Mouse (Mus musculus) kidney, adult 9 months (tissue): ENCODE data around the gene Acot8.

ENCODE experiments used
- DNase-seq: peaks from one replicate; pipeline ENCODE4 v3.0.0; 2022

Gene Acot8

GRCm38 (mm10) chr2:164804533-164805331, at the start of gene Acot8, which contains the start of gene Zswim3:
Acot8 (minus strand) TSS chr2:164804882.
Zswim3 (plus strand) TSS chr2:164805098.
- DNase-seq, result peak; percentile 99

GRCm38 (mm10) chr2:164850061-164850460, 45.4 kb upstream of the Acot8 start:
- DNase-seq, result no peak

GRCm38 (mm10) chr2:164845782-164846181, 41.1 kb upstream of the Acot8 start:
- no peak for DNase-seq

- no peak for DNase-seq
Measured at GRCm38 (mm10) chr2:164835164-164835563, 30.5 kb upstream of the Acot8 start.

- peak; percentile 50 for DNase-seq
Measured at GRCm38 (mm10) chr2:164834531-164834930, 29.8 kb upstream of the Acot8 start.

- DNase-seq, result peak; percentile 98
Measured at GRCm38 (mm10) chr2:164833314-164833959, 28.8 kb upstream of the Acot8 start, which contains the start of gene Neurl2. Neurl2 (minus strand) TSS chr2:164833456.

- peak; percentile 79 for DNase-seq
Measured at GRCm38 (mm10) chr2:164832748-164833301, 28.1 kb upstream of the Acot8 start, which contains the start of gene Ctsa. Ctsa (plus strand) TSS chr2:164832873.

DNA sequence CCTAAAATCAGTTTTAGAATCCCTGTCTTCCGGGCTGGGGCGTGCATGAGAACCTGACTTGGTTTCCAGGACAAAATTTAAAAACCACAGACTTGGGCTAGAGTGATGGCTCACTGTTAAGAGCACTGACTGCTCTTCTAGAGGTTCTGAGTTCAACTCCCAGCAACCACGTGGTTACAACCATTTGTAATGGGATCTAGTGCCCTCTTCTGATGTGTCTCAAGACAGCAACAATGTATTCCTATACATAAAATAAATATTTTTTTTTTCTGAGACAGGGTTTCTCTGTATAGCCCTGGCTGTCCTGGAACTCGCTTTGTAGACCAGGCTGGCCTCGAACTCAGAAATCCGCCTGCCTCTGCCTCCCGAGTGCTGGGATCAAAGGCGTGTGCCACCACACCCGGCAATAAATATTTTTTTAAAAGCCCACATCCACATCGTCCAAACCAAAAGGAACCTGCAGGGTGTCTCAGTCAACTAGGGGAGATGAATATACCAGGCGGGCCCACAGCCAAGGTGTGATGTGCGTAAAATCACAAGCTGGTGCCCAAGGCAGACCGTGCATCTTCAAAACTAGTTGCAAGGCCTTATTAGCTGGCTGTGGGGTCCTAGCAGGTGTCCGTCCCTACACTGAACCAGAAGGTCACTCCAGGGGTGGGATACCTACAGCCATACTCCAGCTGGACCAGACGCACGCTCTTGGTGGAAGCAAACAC, 27.5 kb upstream of the Acot8 start:
- no peak for DNase-seq

DNA sequence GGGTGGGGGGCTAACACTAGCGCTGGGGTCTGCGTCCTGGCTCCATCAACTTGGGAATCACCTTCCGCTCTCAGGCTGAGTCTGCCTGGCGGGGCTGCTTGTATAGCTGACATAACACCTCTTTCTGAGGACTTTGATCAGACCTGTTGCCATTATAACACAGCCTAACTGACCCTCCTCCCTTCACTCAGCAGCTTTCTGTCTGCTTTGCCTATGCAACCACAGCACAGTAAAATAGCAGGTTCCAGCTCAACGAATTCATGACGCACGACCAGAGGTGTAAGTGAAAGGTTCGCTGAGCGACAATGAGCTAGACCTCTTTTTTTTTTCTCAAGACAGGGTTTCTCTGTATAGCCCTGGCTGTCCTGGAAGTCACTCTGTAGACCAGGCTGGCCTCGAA, 26.3 kb upstream of the Acot8 start:
- DNase-seq, result no peak

- no peak for DNase-seq
Measured at GRCm38 (mm10) chr2:164829090-164829489, 24.4 kb upstream of the Acot8 start.

DNA sequence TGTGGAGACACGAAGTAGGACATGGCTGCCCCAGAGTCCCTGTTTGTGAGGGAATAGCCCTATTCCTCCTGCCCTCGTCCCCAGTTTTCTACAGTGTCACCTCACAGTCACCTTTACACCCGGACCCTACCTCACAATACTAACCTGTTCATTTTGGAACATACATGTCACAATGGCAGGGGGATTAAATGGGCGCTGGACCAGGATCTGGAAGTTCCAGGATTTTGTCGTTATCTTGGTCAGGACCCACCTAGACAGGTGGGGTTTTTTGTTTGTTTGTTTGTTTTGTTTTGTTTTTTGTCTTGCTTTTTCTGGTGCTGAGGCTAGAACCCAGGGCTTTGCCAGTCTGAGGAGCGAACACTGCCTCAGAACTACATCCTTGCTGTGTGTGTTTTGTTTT, 23.8 kb upstream of the Acot8 start, which contains the start of gene Spata25:
Gene Spata25 (minus strand): TSS at position 101 of the 400 bp plus-strand sequence.
- DNase-seq, result no peak

DNA sequence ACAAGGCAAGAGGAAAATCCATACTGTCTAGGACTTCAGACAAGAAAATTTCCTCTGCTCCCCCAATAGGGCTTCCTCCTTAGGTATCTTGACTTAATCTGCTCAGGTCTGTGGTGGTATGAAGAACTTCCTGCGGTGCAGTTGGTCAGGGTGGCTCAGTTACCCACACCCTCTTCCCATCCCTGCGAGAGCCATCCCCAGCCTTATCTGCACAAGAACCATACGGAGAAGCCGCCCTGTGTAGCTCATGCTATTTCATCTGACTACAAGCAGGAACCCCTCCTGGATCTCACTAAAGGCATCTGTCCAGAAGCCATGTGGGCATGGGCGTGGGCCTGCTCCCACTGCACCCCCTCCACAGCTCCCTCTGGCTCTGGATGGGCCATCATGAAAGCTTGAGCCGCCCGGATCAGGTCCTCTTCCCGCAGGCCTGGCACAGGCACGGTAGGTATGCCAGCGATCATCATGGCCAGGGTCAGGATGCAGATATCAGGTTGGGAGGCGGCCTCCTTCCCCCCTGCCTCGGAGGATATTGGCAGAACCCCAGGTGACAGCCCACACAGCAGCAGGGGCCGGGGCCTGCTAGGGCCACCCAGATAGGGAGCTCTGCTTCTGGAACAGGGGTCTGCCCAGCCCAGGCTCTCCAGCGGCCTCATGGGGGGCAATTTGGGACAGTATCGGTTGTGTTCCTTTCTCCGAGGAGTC, 22.6 kb upstream of the Acot8 start:
- no peak for DNase-seq

GRCm38 (mm10) chr2:164825521-164825920, 20.8 kb upstream of the Acot8 start:
- no peak for DNase-seq

DNA sequence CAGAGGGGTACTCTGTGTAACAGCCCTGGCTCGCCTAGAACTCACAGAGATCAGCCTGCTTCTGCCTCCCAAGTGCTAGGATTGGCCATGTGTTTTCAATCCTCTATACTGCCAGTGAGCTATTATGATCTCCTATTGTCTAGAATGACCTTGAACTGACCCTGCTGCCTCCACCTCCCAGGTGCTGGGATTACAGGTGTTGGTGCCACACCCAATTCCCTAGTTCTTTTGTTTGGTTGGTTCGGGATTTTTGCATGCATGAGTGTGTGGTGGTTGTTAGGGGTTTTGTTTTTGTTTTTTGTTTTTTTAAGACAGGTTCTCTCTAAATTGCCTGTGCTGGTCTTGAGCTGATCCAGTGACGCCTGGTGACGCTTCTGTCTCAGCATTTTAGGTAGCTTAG, 19.3 kb upstream of the Acot8 start:
- no peak for DNase-seq

DNA sequence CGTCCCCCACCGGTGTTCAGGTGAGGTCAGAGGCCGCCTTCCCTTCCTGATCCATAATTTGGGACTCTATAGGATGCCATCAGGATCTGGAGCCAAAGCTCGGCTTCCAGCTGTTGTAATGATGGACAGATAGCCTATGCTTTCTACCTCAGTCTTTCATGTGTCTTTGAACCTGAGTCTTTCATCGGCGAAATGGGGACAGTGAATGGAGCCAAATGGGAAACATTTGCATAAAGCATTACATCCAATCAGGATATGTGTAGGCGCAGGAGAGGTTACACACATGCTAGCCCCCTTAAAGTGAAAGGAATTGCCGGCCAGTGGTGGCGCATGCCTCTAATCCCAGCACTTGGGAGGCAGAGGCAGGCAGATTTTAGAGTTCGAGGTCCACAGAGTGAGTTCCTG, 18.5 kb upstream of the Acot8 start:
- no peak for DNase-seq

DNA sequence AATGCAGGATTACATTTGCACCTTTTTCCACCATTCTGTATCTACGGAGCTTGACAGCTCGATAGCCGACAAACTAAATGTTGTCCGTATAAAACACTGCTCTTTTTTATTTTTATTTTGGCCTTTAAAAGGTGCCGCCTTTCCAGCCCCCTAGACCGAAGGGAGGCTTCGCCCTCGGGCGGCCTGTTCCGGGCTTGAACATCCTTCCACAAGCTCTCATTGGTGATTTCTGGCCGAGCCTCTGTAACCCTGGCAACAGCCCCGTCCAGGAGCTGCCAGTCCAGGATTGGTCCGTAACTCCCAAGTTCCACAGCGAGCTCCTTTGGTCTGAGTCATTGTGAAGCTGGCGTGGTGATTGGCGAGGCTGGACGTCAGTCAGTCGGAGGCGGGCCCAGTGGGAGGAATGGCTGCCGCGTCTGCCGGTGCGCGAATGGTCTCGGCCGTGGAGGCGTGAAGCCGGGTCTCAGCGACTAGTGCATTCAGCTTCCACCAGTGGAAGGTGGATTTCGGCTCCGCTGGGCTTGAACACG, 18.0 kb upstream of the Acot8 start, which contains the start of gene Zswim1:
Gene Zswim1 (plus strand): TSS at position 51 of the 530 bp plus-strand sequence.
- DNase-seq, result peak; percentile 100

DNA sequence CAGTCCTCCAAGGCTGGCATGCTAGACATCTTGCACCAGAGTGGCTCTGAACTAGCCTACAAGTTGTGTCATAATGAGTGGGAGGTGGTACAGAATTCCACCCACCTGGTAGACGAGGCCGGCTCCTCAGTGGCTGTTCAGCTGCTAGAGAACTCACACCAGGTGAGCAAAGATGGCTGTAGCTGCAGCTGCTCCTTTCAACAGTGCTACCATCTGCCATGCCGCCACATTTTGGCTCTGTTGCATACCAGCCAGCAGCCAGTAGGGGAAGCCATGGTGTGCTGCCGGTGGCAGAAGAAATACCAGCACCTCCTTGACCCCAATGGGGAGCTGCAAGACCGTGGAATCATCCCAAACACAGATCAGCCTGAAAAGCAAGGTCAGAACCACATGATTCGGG, 16.4 kb upstream of the Acot8 start:
- no peak for DNase-seq

GRCm38 (mm10) chr2:164817703-164818102, 13.0 kb upstream of the Acot8 start:
- no peak for DNase-seq

- no peak for DNase-seq
Measured at GRCm38 (mm10) chr2:164817206-164817605, 12.5 kb upstream of the Acot8 start.

DNA sequence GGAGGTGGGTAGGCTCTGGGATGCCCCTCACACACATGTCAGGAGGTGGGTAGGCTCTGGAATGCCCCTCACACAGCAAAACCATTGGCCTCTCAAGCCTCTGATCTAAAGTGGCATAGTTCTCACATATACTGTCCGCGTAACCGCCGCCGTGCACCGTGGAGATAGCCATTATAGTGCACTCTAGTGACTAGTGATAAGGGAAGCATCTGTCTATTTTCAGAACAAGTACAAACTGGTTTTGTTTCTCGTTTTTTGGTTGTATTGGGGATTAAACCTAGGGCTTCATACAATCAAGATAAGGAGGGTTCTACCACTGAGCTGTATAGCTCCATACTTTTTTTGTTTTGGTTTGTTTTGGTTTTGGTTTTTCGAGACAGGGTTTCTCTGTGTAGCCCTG, 11.1 kb upstream of the Acot8 start:
- no peak for DNase-seq

DNA sequence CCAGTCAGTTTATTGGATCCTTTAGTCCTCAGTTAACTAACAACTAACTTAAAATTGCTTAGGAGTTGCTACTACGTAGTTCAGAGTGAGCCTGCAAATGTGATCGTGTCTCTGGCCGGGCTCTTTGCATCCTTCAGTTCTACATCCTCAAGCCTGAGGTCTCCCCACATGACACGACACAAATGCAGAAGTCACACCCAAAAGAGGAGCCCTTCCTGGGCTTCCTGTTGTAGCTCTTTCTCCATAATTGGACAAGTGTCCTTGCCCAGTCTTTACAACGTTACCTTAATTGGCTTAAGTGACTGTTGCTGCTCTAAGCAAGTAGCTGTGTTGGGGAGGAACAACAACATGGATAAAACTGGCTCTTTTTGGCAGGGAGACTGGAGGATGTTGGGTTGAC, 10.7 kb upstream of the Acot8 start:
- DNase-seq, result no peak

GRCm38 (mm10) chr2:164813557-164813956, 8.9 kb upstream of the Acot8 start:
- DNase-seq, result no peak
